Mouse (Mus musculus): ENCODE measurements around the gene Asic5. TPM values are rescaled to one million over a fixed set of nuclear protein-coding genes. Genes with fewer than 3 reads are reported as not detected.

Asic5 gene
- polyA plus RNA-seq, 1 experiment from 2014 or later, result not detected

DNA sequence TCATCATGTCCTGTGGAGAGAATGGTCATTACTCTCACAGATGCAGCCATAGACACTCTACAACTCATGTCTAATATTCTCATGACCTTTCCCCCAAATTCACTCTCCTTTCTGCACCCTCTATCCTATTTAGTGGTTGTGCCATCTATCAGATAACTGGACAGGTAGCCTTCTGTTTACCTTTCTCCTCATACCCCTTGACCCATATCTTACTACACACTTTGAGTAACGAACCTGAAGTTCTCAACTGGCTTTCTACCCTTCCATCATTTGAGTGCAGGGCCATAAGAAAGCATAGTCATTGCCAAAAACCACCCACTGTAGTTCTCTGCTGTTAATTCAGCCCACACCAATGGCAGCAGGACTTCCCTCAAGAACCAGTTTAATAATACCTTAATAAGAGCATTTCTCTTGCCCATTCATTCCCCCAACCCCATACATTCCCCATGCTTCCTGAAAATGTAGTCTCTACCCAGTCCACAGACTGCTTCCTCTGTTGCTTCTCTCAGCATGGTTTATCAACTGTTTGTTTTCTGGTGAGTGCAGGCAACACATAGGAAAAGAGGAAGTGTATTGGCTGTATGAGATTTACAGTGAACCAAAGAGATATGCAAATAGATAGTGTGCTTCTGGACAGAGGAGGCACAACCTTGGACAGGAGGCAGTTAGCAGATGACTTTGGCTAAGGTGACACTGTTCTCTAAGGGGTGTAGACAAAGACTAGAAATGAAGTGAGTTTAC, 48.1 kb downstream of the Asic5 start:
- Histone ChIP-seq H3K4me2 (ENCODE audit: low read length) (no peak overlapping the region), H3K9me3 (ENCODE audit: control insufficient read depth, low read length) (no peaks in the 10 kb centered on the region), H3K36me3 (ENCODE audit: control insufficient read depth, insufficient read depth) (0 out of 2 replicates have a peak, but pooled peaks cover 3% of the 10 kb centered on the region), H3K27ac (ENCODE audit: low read length) (no peak overlapping the region), H3K4me1 (replicated peaks; ENCODE audit: control insufficient read depth, insufficient read depth, low read length) (no peaks in the 10 kb centered on the region), H3K27me3 (replicated peaks; ENCODE audit: control insufficient read depth, insufficient read depth, low read length) (no peaks in the 10 kb centered on the region), H3K9ac (replicated peaks; ENCODE audit: low read depth, low read length) (no peak overlapping the region), H3K4me3 (replicated peaks; ENCODE audit: low read length) (no peak overlapping the region)
- 84% methylated on average over 1 of the region's 1 CpGs for WGBS
- no peak for ATAC-seq

DNA sequence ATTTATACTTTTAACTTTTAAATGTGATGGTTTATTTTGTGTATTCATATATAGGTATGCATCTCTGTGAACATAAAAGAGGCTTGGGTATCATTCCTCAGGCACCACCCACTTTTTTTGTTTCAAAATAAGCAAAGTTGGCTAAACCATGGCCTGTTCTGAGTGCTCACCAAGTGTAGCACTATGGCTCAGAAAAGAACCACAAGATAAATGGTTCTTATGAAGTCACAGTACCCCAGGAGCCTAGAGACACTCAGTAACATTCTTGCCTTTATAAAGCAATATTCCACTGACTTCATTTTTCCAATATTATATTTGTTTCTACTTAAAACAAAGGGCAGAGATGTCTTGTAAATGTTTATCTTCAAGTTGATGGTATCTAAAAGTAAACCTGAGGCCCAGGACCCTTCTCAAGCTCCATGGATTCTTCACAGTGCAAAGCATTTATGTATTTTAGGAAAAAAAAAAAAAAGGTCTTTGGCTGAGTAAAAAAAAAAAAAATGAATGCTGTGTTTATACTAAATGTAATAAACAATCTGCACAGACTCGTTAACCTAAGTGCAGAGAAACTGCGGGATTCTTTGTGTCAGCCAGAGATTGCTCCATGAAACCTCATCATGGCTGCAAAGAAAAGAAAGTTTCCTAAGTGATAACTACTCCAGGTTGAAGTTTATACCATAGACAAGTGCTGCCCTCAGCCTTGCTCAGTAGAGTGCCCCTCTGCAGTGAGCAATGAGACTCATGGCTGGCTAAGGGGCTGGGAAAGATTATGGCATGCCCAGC, 54.4 kb downstream of the Asic5 start:
- 75% methylated on average over 2 of the region's 2 CpGs for WGBS
- Histone ChIP-seq H3K27me3 (replicated peaks; ENCODE audit: control insufficient read depth, insufficient read depth, low read length) (no peaks in the 10 kb centered on the region), H3K4me3 (replicated peaks; ENCODE audit: low read length) (no peak overlapping the region), H3K27ac (ENCODE audit: low read length) (no peak overlapping the region), H3K9me3 (ENCODE audit: control insufficient read depth, low read length) (no peaks in the 10 kb centered on the region), H3K4me1 (replicated peaks; ENCODE audit: control insufficient read depth, insufficient read depth, low read length) (no peaks in the 10 kb centered on the region), H3K4me2 (ENCODE audit: low read length) (no peak overlapping the region), H3K9ac (replicated peaks; ENCODE audit: low read depth, low read length) (no peak overlapping the region), H3K36me3 (ENCODE audit: control insufficient read depth, insufficient read depth) (peaks cover 13% of the 10 kb centered on the region)
- no peak for ATAC-seq

DNA sequence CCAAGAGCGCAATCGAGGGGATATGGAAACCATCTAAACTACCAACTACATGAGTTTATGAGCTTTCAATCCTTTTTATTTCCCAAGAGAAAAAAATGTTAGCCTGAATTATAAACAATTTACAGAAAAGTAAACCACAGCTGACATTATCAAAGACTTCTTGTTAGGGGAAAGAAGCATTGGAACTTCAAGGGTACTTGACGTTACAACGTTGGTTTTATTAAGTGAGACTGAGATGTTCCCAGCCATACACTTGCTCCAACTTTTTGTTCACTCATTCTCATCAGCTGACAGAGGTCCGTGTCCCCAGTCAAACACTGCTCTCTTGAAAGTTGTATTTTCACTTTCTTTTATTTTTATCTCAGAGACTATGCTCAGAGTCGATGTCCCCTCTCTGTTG, 61.6 kb downstream of the Asic5 start:
- Histone ChIP-seq H3K4me1 (replicated peaks; ENCODE audit: control insufficient read depth, insufficient read depth, low read length) (peaks cover 3% of the 10 kb centered on the region), H3K9ac (replicated peaks; ENCODE audit: low read depth, low read length) (no peak overlapping the region), H3K9me3 (ENCODE audit: control insufficient read depth, low read length) (no peaks in the 10 kb centered on the region), H3K4me3 (replicated peaks; ENCODE audit: low read length) (no peak overlapping the region), H3K4me2 (ENCODE audit: low read length) (no peak overlapping the region), H3K27me3 (replicated peaks; ENCODE audit: control insufficient read depth, insufficient read depth, low read length) (no peaks in the 10 kb centered on the region), H3K27ac (ENCODE audit: low read length) (no peak overlapping the region), H3K36me3 (ENCODE audit: control insufficient read depth, insufficient read depth) (peaks cover 6% of the 10 kb centered on the region; the same call in 1 of the 2 replicates)
- ATAC-seq, result no peak
- 86% methylated on average over 6 of the region's 6 CpGs for WGBS

DNA sequence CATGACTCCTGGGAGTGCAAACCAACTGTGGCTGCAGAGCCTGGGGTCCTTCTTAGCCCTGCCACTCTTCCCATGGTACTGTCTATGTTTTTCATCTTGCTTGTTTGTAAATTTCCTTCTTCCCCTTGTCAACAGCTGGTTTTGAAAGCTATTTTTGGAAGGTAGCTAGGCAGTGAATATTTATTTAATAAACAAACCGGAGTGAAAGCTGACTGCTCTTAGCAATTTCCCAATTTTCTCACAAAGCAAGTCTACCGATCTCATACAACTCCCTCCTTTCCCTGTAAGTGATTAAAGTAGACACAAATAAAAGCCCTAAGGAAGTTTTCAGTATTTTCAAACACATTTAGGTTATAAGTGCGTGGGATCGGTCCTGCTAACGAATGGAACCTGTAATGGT, 62.8 kb downstream of the Asic5 start:
- no peaks in the 10 kb centered on the region for H3K27me3 ChIP-seq (replicated peaks; ENCODE audit: control insufficient read depth, insufficient read depth, low read length)

DNA sequence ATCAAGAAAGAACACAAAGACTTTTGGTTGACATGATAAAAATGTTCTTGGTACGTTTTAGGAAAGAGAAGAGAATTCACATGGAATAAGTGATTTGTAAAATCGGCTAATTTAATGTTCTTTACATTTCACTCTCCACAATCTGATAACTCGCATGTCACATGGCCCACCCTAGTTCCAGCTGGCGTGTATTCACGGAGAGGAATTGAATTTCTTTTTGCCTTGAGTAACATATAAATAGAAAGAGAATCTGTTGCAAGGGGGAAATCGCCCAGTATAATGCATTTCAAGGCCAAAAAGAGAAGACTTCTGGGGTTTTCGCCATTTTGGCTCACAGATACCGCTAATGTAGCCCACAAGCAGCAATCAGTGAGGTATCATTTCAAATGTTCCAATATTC, 64.0 kb downstream of the Asic5 start:
- Histone ChIP-seq H3K27ac (ENCODE audit: low read length) (peak overlapping the region; percentile 16), H3K4me1 (replicated peaks; ENCODE audit: control insufficient read depth, insufficient read depth, low read length) (peaks cover 7% of the 10 kb centered on the region), H3K4me3 (replicated peaks; ENCODE audit: low read length) (no peak overlapping the region), H3K36me3 (ENCODE audit: control insufficient read depth, insufficient read depth) (no peaks in the 10 kb centered on the region), H3K27me3 (replicated peaks; ENCODE audit: control insufficient read depth, insufficient read depth, low read length) (no peaks in the 10 kb centered on the region), H3K4me2 (ENCODE audit: low read length) (no peak overlapping the region), H3K9me3 (ENCODE audit: control insufficient read depth, low read length) (no peaks in the 10 kb centered on the region), H3K9ac (replicated peaks; ENCODE audit: low read depth, low read length) (no peak overlapping the region)
- peak; percentile 43 for ATAC-seq
- 82% methylated on average over 8 of the region's 8 CpGs for WGBS

More for the DNA sequence above, 62.8 kb downstream of the Asic5 start:
- H3K36me3 ChIP-seq (ENCODE audit: control insufficient read depth, insufficient read depth), result peaks cover under 1% of the 10 kb centered on the region; the same call in 1 of the 2 replicates
- 82% methylated on average over 5 of the region's 5 CpGs for WGBS
- no peak overlapping the region for H3K9ac ChIP-seq (replicated peaks; ENCODE audit: low read depth, low read length)
- H3K4me3 ChIP-seq (replicated peaks; ENCODE audit: low read length), result no peak overlapping the region
- no peak overlapping the region for H3K27ac ChIP-seq (ENCODE audit: low read length)
- H3K4me2 ChIP-seq (ENCODE audit: low read length), result no peak overlapping the region
- peaks cover 7% of the 10 kb centered on the region for H3K4me1 ChIP-seq (replicated peaks; ENCODE audit: control insufficient read depth, insufficient read depth, low read length)
- ATAC-seq, result no peak
- H3K9me3 ChIP-seq (ENCODE audit: control insufficient read depth, low read length), result no peaks in the 10 kb centered on the region

DNA sequence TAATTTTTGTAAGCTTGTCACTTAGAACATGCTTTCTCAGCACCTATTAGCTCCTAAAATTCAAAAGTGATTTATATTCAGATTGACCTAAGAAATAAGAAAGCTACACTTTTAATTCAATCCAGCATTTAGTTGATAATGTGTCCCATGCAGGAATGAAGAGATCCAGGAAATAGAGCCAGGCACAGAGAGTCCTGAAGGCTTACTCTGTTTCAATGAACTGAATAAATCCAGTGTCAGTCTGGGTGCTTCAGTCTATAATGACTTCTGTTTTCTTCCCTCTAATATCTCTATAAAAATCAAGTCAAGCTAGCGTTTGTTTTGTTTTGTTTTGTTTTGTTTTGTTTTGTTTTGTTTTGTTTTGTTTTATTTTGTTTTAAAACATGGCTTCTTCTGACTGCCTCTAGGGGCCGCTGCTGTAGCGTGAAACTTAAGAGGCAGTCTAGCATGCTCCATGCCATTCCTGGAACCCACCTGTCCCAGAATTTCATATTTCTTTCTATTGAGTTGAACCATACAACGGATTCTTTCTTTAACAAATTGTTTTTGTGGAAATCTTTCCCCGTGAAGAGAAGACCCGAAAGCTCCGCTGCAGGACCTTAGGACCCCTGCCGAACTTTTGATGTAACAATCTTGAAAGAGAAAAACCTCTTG, 65.1 kb downstream of the Asic5 start:
- H3K4me1 ChIP-seq (replicated peaks; ENCODE audit: control insufficient read depth, insufficient read depth, low read length), result peaks cover 10% of the 10 kb centered on the region
- no peaks in the 10 kb centered on the region for H3K27me3 ChIP-seq (replicated peaks; ENCODE audit: control insufficient read depth, insufficient read depth, low read length)
- no peak overlapping the region for H3K9ac ChIP-seq (replicated peaks; ENCODE audit: low read depth, low read length)
- 26% methylated on average over 8 of the region's 8 CpGs for WGBS
- H3K4me2 ChIP-seq (ENCODE audit: low read length), result no peak overlapping the region
- ATAC-seq, result peak; percentile 68
- no peak overlapping the region for H3K4me3 ChIP-seq (replicated peaks; ENCODE audit: low read length)
- no peak overlapping the region for H3K27ac ChIP-seq (ENCODE audit: low read length)
- H3K36me3 ChIP-seq (ENCODE audit: control insufficient read depth, insufficient read depth), result no peaks in the 10 kb centered on the region
- H3K9me3 ChIP-seq (ENCODE audit: control insufficient read depth, low read length), result no peaks in the 10 kb centered on the region

DNA sequence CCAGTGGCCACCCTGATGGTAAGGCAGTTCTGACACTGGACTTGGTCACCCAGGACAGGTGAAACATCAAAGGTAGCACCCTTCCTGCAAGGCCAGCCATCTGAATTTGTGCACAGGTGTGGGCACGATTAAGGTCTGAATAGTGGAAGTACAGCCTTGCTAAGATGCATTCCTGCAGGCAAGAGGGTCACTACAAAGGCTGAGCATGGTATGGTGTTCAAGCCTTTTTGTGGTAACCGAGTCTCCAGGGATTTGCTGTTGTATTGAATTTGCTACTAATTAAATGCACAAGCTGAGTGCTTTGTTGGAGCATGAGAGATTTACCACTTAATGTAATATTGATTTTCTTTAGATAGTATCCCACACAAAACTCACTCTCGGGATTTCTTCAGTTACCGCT, 66.0 kb downstream of the Asic5 start:
- Histone ChIP-seq H3K9me3 (ENCODE audit: control insufficient read depth, low read length) (no peaks in the 10 kb centered on the region), H3K4me1 (replicated peaks; ENCODE audit: control insufficient read depth, insufficient read depth, low read length) (peaks cover 14% of the 10 kb centered on the region), H3K27me3 (replicated peaks; ENCODE audit: control insufficient read depth, insufficient read depth, low read length) (no peaks in the 10 kb centered on the region), H3K9ac (replicated peaks; ENCODE audit: low read depth, low read length) (no peak overlapping the region), H3K27ac (ENCODE audit: low read length) (no peak overlapping the region), H3K4me2 (ENCODE audit: low read length) (no peak overlapping the region), H3K4me3 (replicated peaks; ENCODE audit: low read length) (no peak overlapping the region), H3K36me3 (ENCODE audit: control insufficient read depth, insufficient read depth) (no peaks in the 10 kb centered on the region)
- 44% methylated on average over 4 of the region's 4 CpGs for WGBS
- no peak for ATAC-seq

DNA sequence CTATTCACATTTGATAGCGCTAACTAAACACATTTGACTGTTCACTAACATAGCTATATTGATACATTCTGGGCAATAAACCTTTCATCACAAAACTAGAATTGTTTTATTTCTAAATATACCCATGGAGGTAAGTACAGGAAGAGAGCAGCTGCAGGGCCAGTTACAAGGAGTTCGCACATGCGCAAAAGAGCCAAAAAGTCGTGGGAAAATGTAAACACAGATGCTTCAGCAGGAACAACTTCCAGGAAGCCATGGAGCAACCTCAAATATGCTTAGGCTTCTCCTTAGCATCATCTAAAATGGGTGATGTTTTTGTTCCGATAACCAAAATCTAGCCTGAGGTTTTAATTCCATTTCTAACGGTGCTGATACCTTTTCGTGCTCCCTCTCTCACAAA, 66.6 kb downstream of the Asic5 start:
- no peak overlapping the region for H3K9ac ChIP-seq (replicated peaks; ENCODE audit: low read depth, low read length)
- peak overlapping the region; percentile 44; the same call in 1 of the 2 replicates for H3K27ac ChIP-seq (ENCODE audit: low read length)
- H3K36me3 ChIP-seq (ENCODE audit: control insufficient read depth, insufficient read depth), result no peaks in the 10 kb centered on the region
- H3K4me3 ChIP-seq (replicated peaks; ENCODE audit: low read length), result no peak overlapping the region
- no peaks in the 10 kb centered on the region for H3K9me3 ChIP-seq (ENCODE audit: control insufficient read depth, low read length)
- ATAC-seq, result no peak
- peaks cover 14% of the 10 kb centered on the region for H3K4me1 ChIP-seq (replicated peaks; ENCODE audit: control insufficient read depth, insufficient read depth, low read length)
- H3K27me3 ChIP-seq (replicated peaks; ENCODE audit: control insufficient read depth, insufficient read depth, low read length), result no peaks in the 10 kb centered on the region
- WGBS, result 45% methylated on average over 7 of the region's 7 CpGs
- no peak overlapping the region for H3K4me2 ChIP-seq (ENCODE audit: low read length)

GRCm38 (mm10) chr3:82051468-82051867, 69.4 kb downstream of the Asic5 start:
- Histone ChIP-seq H3K4me1 (replicated peaks; ENCODE audit: control insufficient read depth, insufficient read depth, low read length) (peaks cover 14% of the 10 kb centered on the region), H3K36me3 (ENCODE audit: control insufficient read depth, insufficient read depth) (no peaks in the 10 kb centered on the region), H3K27ac (ENCODE audit: low read length) (no peak overlapping the region), H3K27me3 (replicated peaks; ENCODE audit: control insufficient read depth, insufficient read depth, low read length) (no peaks in the 10 kb centered on the region), H3K4me3 (replicated peaks; ENCODE audit: low read length) (no peak overlapping the region), H3K9me3 (ENCODE audit: control insufficient read depth, low read length) (no peaks in the 10 kb centered on the region), H3K9ac (replicated peaks; ENCODE audit: low read depth, low read length) (no peak overlapping the region), H3K4me2 (ENCODE audit: low read length) (no peak overlapping the region)
- ATAC-seq, result peak; percentile 82

All from forebrain, embryonic 16.5 days (tissue).